Mouse (Mus musculus) midbrain, embryonic 10.5 days (tissue): ENCODE data around the gene Ube2o. TPM values are rescaled to one million over a fixed set of nuclear protein-coding genes. Genes with fewer than 3 reads are reported as not detected.
A peak's percentile ranks its signal among the peaks of the same experiment; 100 is the strongest.

ENCODE experiments used
- DNase-seq: peaks from one replicate; pipeline ENCODE4 v3.0.0-alpha.2; 2017; ENCODE audit warnings: low spot score
- H3K27ac ChIP-seq: fragments of 300-500 bp; sonication (generic); replicated peaks from 2 replicates; pipeline ENCODE4 v1.5.1; 2016; ENCODE audit warnings: mild to moderate bottlenecking
- H3K27me3 ChIP-seq: fragments of 300-500 bp; sonication (generic); 2 replicates; pipeline ENCODE4 v1.6.1; 2016; ENCODE audit warnings: low read depth, mild to moderate bottlenecking; ENCODE audit not compliant: poor library complexity, severe bottlenecking
- H3K36me3 ChIP-seq: fragments of 300-500 bp; sonication (generic); 2 replicates; pipeline ENCODE4 v1.6.1; 2016; ENCODE audit warnings: mild to moderate bottlenecking, moderate library complexity
- H3K4me1 ChIP-seq: fragments of 300-500 bp; sonication (generic); 2 replicates; pipeline ENCODE4 v1.6.1; 2016
- H3K4me3 ChIP-seq: fragments of 300-500 bp; sonication (generic); 2 replicates; pipeline ENCODE4 v1.5.1; 2016; ENCODE audit warnings: mild to moderate bottlenecking, moderate library complexity
- H3K9me3 ChIP-seq: fragments of 300-500 bp; sonication (generic); replicated peaks from 2 replicates; pipeline ENCODE4 v1.6.1; 2016; ENCODE audit warnings: mild to moderate bottlenecking
- WGBS: fragments of 180-500 bp; shearing (Covaris S2); methylation state at CpG from one replicate; pipeline ENCODE4 v1.1.7; 2016; 5-methylcytosine and 5-hydroxymethylcytosine counted together
- polyA plus RNA-seq: library from polyadenylated mRNA; unstranded; fragments of >200 nt; fragmentation: Nextera tagmentation; extraction: Ambion mirVana; gene quantifications from 2 replicates; pipeline ENCODE4 v1.2.1, GENCODE M21; 2016

Ube2o gene
- polyA plus RNA-seq, 1 experiment from 2014 or later: 8.3 TPM

GRCm38 (mm10) chr11:116547296-116548060, 33.8 kb downstream of the Ube2o start:
- no peaks in the 10 kb centered on the region for H3K9me3 ChIP-seq
- peaks cover 68% of the 10 kb centered on the region for H3K36me3 ChIP-seq
- DNase-seq: no peak
- H3K27me3 ChIP-seq: no peaks in the 10 kb centered on the region
- H3K4me1 ChIP-seq: peaks cover 13% of the 10 kb centered on the region
- H3K4me3 ChIP-seq: no peak overlapping the region
- whole genome bisulfite sequencing: 92% methylated on average over 17 of the region's 17 CpGs
- H3K27ac ChIP-seq: no peak overlapping the region

- Histone ChIP-seq H3K4me3 (no peak overlapping the region), H3K9me3 (no peaks in the 10 kb centered on the region), H3K36me3 (peaks cover 100% of the 10 kb centered on the region), H3K4me1 (no peaks in the 10 kb centered on the region; the same call in 1 of the 2 replicates), H3K27me3 (no peaks in the 10 kb centered on the region), H3K27ac (no peak overlapping the region)
- no peak for DNase-seq
- 81% methylated on average over 4 of the region's 4 CpGs for WGBS
These were observed 38.1 kb downstream of the Ube2o start for GRCm38 (mm10) chr11:116543110-116543509.

GRCm38 (mm10) chr11:116541183-116541582, 40.1 kb downstream of the Ube2o start:
- Histone ChIP-seq H3K4me3 (no peak overlapping the region), H3K27ac (no peak overlapping the region), H3K36me3 (peaks cover 94% of the 10 kb centered on the region), H3K9me3 (no peaks in the 10 kb centered on the region), H3K4me1 (no peaks in the 10 kb centered on the region; the same call in 1 of the 2 replicates), H3K27me3 (no peaks in the 10 kb centered on the region; the same call in 1 of the 2 replicates)
- 96% methylated on average over 11 of the region's 11 CpGs for WGBS
- DNase-seq: no peak

GRCm38 (mm10) chr11:116538142-116538735, 43.0 kb downstream of the Ube2o start:
- 86% methylated on average over 12 of the region's 12 CpGs for WGBS
- Histone ChIP-seq H3K36me3 (peaks cover 67% of the 10 kb centered on the region), H3K4me1 (peaks cover 9% of the 10 kb centered on the region), H3K4me3 (no peak overlapping the region), H3K9me3 (no peaks in the 10 kb centered on the region), H3K27ac (no peak overlapping the region), H3K27me3 (peaks cover 29% of the 10 kb centered on the region)
- no peak for DNase-seq

GRCm38 (mm10) chr11:116537388-116537787, 43.9 kb downstream of the Ube2o start:
- H3K9me3 ChIP-seq: no peaks in the 10 kb centered on the region
- no peak overlapping the region for H3K27ac ChIP-seq
- peaks cover 37% of the 10 kb centered on the region for H3K27me3 ChIP-seq
- no peak overlapping the region for H3K4me3 ChIP-seq
- 78% methylated on average over 5 of the region's 5 CpGs for WGBS
- DNase-seq: no peak
- H3K36me3 ChIP-seq: peaks cover 59% of the 10 kb centered on the region
- peaks cover 18% of the 10 kb centered on the region for H3K4me1 ChIP-seq

- no peak for DNase-seq
- 87% methylated on average over 7 of the region's 7 CpGs for WGBS
- peaks cover 25% of the 10 kb centered on the region for H3K4me1 ChIP-seq
- H3K27me3 ChIP-seq: peaks cover 44% of the 10 kb centered on the region
- peaks cover 52% of the 10 kb centered on the region for H3K36me3 ChIP-seq
- no peak overlapping the region for H3K27ac ChIP-seq
- H3K4me3 ChIP-seq: no peak overlapping the region
- H3K9me3 ChIP-seq: no peaks in the 10 kb centered on the region
These were observed 44.6 kb downstream of the Ube2o start for GRCm38 (mm10) chr11:116536685-116537084.

GRCm38 (mm10) chr11:116534154-116534865, 46.9 kb downstream of the Ube2o start:
- H3K27ac ChIP-seq: no peak overlapping the region
- H3K9me3 ChIP-seq: no peaks in the 10 kb centered on the region
- H3K4me1 ChIP-seq: peaks cover 45% of the 10 kb centered on the region
- peak overlapping the region; percentile 65 for H3K4me3 ChIP-seq
- H3K27me3 ChIP-seq: peaks cover 67% of the 10 kb centered on the region
- 20% methylated on average over 20 of the region's 20 CpGs for WGBS
- H3K36me3 ChIP-seq: peaks cover 28% of the 10 kb centered on the region
- DNase-seq: peak; percentile 76

GRCm38 (mm10) chr11:116533341-116534153, 47.7 kb downstream of the Ube2o start:
- Histone ChIP-seq H3K9me3 (no peaks in the 10 kb centered on the region), H3K4me3 (peak overlapping the region; percentile 65), H3K27ac (peak overlapping the region; percentile 68), H3K4me1 (peaks cover 45% of the 10 kb centered on the region), H3K27me3 (peaks cover 74% of the 10 kb centered on the region), H3K36me3 (peaks cover 20% of the 10 kb centered on the region)
- WGBS: 1% methylated on average over 62 of the region's 63 CpGs
- peak; percentile 65 for DNase-seq

GRCm38 (mm10) chr11:116532810-116533338, 48.4 kb downstream of the Ube2o start:
- Histone ChIP-seq H3K36me3 (peaks cover 14% of the 10 kb centered on the region), H3K4me1 (peaks cover 45% of the 10 kb centered on the region), H3K27ac (peak overlapping the region; percentile 68), H3K9me3 (no peaks in the 10 kb centered on the region), H3K27me3 (peaks cover 75% of the 10 kb centered on the region), H3K4me3 (peak overlapping the region; percentile 65)
- WGBS: under 1% methylated on average over 49 of the region's 50 CpGs
- no peak for DNase-seq

GRCm38 (mm10) chr11:116532262-116532809, 48.9 kb downstream of the Ube2o start:
- Histone ChIP-seq H3K4me3 (peak overlapping the region; percentile 65), H3K9me3 (no peaks in the 10 kb centered on the region), H3K27ac (peak overlapping the region; percentile 68; the same call in 1 of the 2 replicates), H3K4me1 (peaks cover 45% of the 10 kb centered on the region), H3K36me3 (peaks cover 8% of the 10 kb centered on the region), H3K27me3 (peaks cover 80% of the 10 kb centered on the region)
- DNase-seq: peak; percentile 61
- under 1% methylated on average over 30 of the region's 30 CpGs for WGBS

- WGBS: 3% methylated on average over 48 of the region's 48 CpGs
- Histone ChIP-seq H3K27me3 (peaks cover 80% of the 10 kb centered on the region), H3K4me1 (peaks cover 45% of the 10 kb centered on the region)
These were observed 49.7 kb downstream of the Ube2o start for GRCm38 (mm10) chr11:116531371-116532191.

More at GRCm38 (mm10) chr11:116531371-116532191, 49.7 kb downstream of the Ube2o start:
- peak; percentile 53 for DNase-seq
- Histone ChIP-seq H3K4me3 (peak overlapping the region; percentile 65), H3K36me3 (0 out of 2 replicates have a peak, but pooled peaks cover 3% of the 10 kb centered on the region), H3K9me3 (no peaks in the 10 kb centered on the region), H3K27ac (peak overlapping the region; percentile 81)
